Mouse (Mus musculus): ENCODE results near the gene Dennd6b. TPM values are rescaled to one million over a fixed set of nuclear protein-coding genes. Genes with fewer than 3 reads are reported as not detected.

Gene Dennd6b
- total RNA-seq, 2 experiments from 2014 or later: 8.9 to 10.9 TPM

- Histone ChIP-seq H3K27ac (no peak overlapping the region), H3K4me3 (no peak overlapping the region)
- DNase-seq: no peak
- intact Hi-C loops (cut with DNase I): no loop called here
- no peak for TF ChIP-seq CTCF (IDR thresholded peaks at IDR 0.05)
Measured at GRCm38 (mm10) chr15:89171526-89172051, 24.7 kb downstream of the Dennd6b start.

GRCm38 (mm10) chr15:89170102-89170501, 26.2 kb downstream of the Dennd6b start:
- intact Hi-C loops (cut with DNase I): no loop called here
- Histone ChIP-seq H3K4me3 (peak overlapping the region; percentile 42; the same call in 1 of the 2 replicates), H3K27ac (peak overlapping the region; percentile 72)
- no peak for DNase-seq
- TF ChIP-seq CTCF (IDR thresholded peaks at IDR 0.05): no peak

GRCm38 (mm10) chr15:89169431-89169830, 26.9 kb downstream of the Dennd6b start:
- intact Hi-C loops (cut with DNase I): no loop called here
- no peak for TF ChIP-seq CTCF (IDR thresholded peaks at IDR 0.05)
- H3K4me3 ChIP-seq: peak overlapping the region; percentile 42
- peak; percentile 85 for DNase-seq
- H3K27ac ChIP-seq: peak overlapping the region; percentile 72

- DNase-seq: no peak
- Histone ChIP-seq H3K27ac (peak overlapping the region; percentile 72), H3K4me3 (peak overlapping the region; percentile 42)
- no peak for TF ChIP-seq CTCF (IDR thresholded peaks at IDR 0.05)
- intact Hi-C loops (cut with DNase I): no loop called here
Measured at GRCm38 (mm10) chr15:89168922-89169321, 27.4 kb downstream of the Dennd6b start.

GRCm38 (mm10) chr15:89165478-89165877, 30.8 kb downstream of the Dennd6b start:
- Histone ChIP-seq H3K27ac (no peak overlapping the region), H3K4me3 (no peak overlapping the region)
- intact Hi-C loops (cut with DNase I): no loop called here
- no peak for TF ChIP-seq CTCF (IDR thresholded peaks at IDR 0.05)
- no peak for DNase-seq

- intact Hi-C loops (cut with DNase I): no loop called here
Measured at GRCm38 (mm10) chr15:89161397-89161796, 34.9 kb downstream of the Dennd6b start.

GRCm38 (mm10) chr15:89158516-89158915, 37.8 kb downstream of the Dennd6b start:
- TF ChIP-seq CTCF (IDR thresholded peaks at IDR 0.05): no peak
- no peak overlapping the region for H3K27ac ChIP-seq
- DNase-seq: no peak
- H3K4me3 ChIP-seq: no peak overlapping the region
- intact Hi-C loops (cut with DNase I): loop anchor here (5.0 kb wide), 1 partner anchor 39 kb away; the partner anchor contains the start of gene Dennd6b

More at GRCm38 (mm10) chr15:89161397-89161796, 34.9 kb downstream of the Dennd6b start:
- Histone ChIP-seq H3K27ac (no peak overlapping the region), H3K4me3 (no peak overlapping the region)
- no peak for TF ChIP-seq CTCF (IDR thresholded peaks at IDR 0.05)
- DNase-seq: no peak

GRCm38 (mm10) chr15:89157954-89158353, 38.3 kb downstream of the Dennd6b start:
- intact Hi-C loops (cut with DNase I): loop anchor here (5.0 kb wide), 1 partner anchor 39 kb away; the partner anchor contains the start of gene Dennd6b
- Histone ChIP-seq H3K27ac (no peak overlapping the region), H3K4me3 (no peak overlapping the region)
- peak; percentile 84 for TF ChIP-seq CTCF (IDR thresholded peaks at IDR 0.05)
- DNase-seq: peak; percentile 80

- intact Hi-C loops (cut with DNase I): no loop called here
Measured at GRCm38 (mm10) chr15:89152312-89152711, 44.0 kb downstream of the Dennd6b start.

GRCm38 (mm10) chr15:89150041-89150390, 46.3 kb downstream of the Dennd6b start:
- peak overlapping the region; percentile 90 for H3K4me3 ChIP-seq
- TF ChIP-seq CTCF (IDR thresholded peaks at IDR 0.05): no peak
- intact Hi-C loops (cut with DNase I): no loop called here
- no peak for DNase-seq
- peak overlapping the region; percentile 79; the same call in 1 of the 2 replicates for H3K27ac ChIP-seq

More at GRCm38 (mm10) chr15:89152312-89152711, 44.0 kb downstream of the Dennd6b start:
- no peak overlapping the region for H3K4me3 ChIP-seq
- no peak for DNase-seq
- H3K27ac ChIP-seq: no peak overlapping the region
- TF ChIP-seq CTCF (IDR thresholded peaks at IDR 0.05): no peak

- TF ChIP-seq CTCF (IDR thresholded peaks at IDR 0.05): no peak
- H3K4me3 ChIP-seq: peak within 1 kb of the TSS; percentile 90
- DNase-seq: peak; percentile 55
- intact Hi-C loops (cut with DNase I): no loop called here
- peak within 1 kb of the TSS; percentile 79 for H3K27ac ChIP-seq
Measured at GRCm38 (mm10) chr15:89149271-89150040, 46.8 kb downstream of the Dennd6b start, which contains the start of gene Mapk11. Gene Mapk11, minus strand, starts transcription at chr15:89149628.

- intact Hi-C loops (cut with DNase I): no loop called here
- Histone ChIP-seq H3K4me3 (peak overlapping the region; percentile 90), H3K27ac (peak overlapping the region; percentile 79)
- TF ChIP-seq CTCF (IDR thresholded peaks at IDR 0.05): no peak
- DNase-seq: no peak
Measured at GRCm38 (mm10) chr15:89148496-89149270, 47.6 kb downstream of the Dennd6b start.

GRCm38 (mm10) chr15:89147895-89148294, 48.4 kb downstream of the Dennd6b start:
- no peak for TF ChIP-seq CTCF (IDR thresholded peaks at IDR 0.05)
- DNase-seq: no peak
- Histone ChIP-seq H3K4me3 (no peak overlapping the region), H3K27ac (no peak overlapping the region)
- intact Hi-C loops (cut with DNase I): no loop called here

All from gastrocnemius, adult 2 months (tissue).